Mouse (Mus musculus): ENCODE data around the gene Olfr1423. TPM values are rescaled to one million over a fixed set of nuclear protein-coding genes. Genes with fewer than 3 reads are reported as not detected.
A peak's percentile ranks its signal among the peaks of the same experiment; 100 is the strongest.

Olfr1423 gene
- total and polyA plus RNA-seq, 2 experiments from 2014 or later = not detected

GRCm38 (mm10) chr19:12037727-12038126 lies 3.4 kb downstream of the Olfr1423 start:
- no peaks in the 10 kb centered on the region for H3K4me1 ChIP-seq (ENCODE audit: insufficient read depth, low read length)
- no peak overlapping the region for H3K4me2 ChIP-seq (ENCODE audit: low read depth, low read length, poor library complexity, severe bottlenecking)
- H3K4me3 ChIP-seq (ENCODE audit: low read depth, low read length) = no peak overlapping the region
- ATAC-seq (ENCODE audit: low FRiP score) = no peak
- H3K9me3 ChIP-seq (ENCODE audit: low read length) = no peaks in the 10 kb centered on the region
- H3K36me3 ChIP-seq (ENCODE audit: insufficient read depth, low read length) = no peaks in the 10 kb centered on the region
- no peak for DNase-seq (ENCODE audit: low spot score)
- no peak overlapping the region for H3K9ac ChIP-seq (replicated peaks; ENCODE audit: low read length, poor library complexity, severe bottlenecking)
- TF ChIP-seq CTCF (IDR thresholded peaks at IDR 0.05) = no peak
- no peak overlapping the region for H3K27ac ChIP-seq (ENCODE audit: low read depth, low read length)
- H3K27me3 ChIP-seq (ENCODE audit: insufficient read depth, low read length) = no peaks in the 10 kb centered on the region

- H3K27ac ChIP-seq (ENCODE audit: low read depth, low read length) = no peak overlapping the region
- ATAC-seq (ENCODE audit: low FRiP score) (no peak), DNase-seq (ENCODE audit: low spot score) (no peak)
- no peaks in the 10 kb centered on the region for H3K9me3 ChIP-seq (ENCODE audit: low read length)
- H3K4me3 ChIP-seq (ENCODE audit: low read depth, low read length) = no peak overlapping the region
- no peaks in the 10 kb centered on the region for H3K27me3 ChIP-seq (ENCODE audit: insufficient read depth, low read length)
- no peak for TF ChIP-seq CTCF (IDR thresholded peaks at IDR 0.05)
- no peaks in the 10 kb centered on the region for H3K36me3 ChIP-seq (ENCODE audit: insufficient read depth, low read length)
- H3K9ac ChIP-seq (replicated peaks; ENCODE audit: low read length, poor library complexity, severe bottlenecking) = no peak overlapping the region
- H3K4me1 ChIP-seq (ENCODE audit: insufficient read depth, low read length) = no peaks in the 10 kb centered on the region
- WGBS = 77% methylated on average over 2 of the region's 2 CpGs
- H3K4me2 ChIP-seq (ENCODE audit: low read depth, low read length, poor library complexity, severe bottlenecking) = no peak overlapping the region
Observed at GRCm38 (mm10) chr19:12026606-12027005, 14.5 kb downstream of the Olfr1423 start.

- H3K36me3 ChIP-seq (ENCODE audit: insufficient read depth, low read length) = no peaks in the 10 kb centered on the region
- 89% methylated on average over 3 of the region's 3 CpGs for WGBS
- DNase-seq (ENCODE audit: low spot score) (no peak), ATAC-seq (ENCODE audit: low FRiP score) (no peak)
- H3K27me3 ChIP-seq (ENCODE audit: insufficient read depth, low read length) = no peaks in the 10 kb centered on the region
- no peak overlapping the region for H3K9ac ChIP-seq (replicated peaks; ENCODE audit: low read length, poor library complexity, severe bottlenecking)
- H3K9me3 ChIP-seq (ENCODE audit: low read length) = no peaks in the 10 kb centered on the region
- H3K27ac ChIP-seq (ENCODE audit: low read depth, low read length) = no peak overlapping the region
- H3K4me1 ChIP-seq (ENCODE audit: insufficient read depth, low read length) = no peaks in the 10 kb centered on the region
- no peak overlapping the region for H3K4me3 ChIP-seq (ENCODE audit: low read depth, low read length)
- TF ChIP-seq CTCF (IDR thresholded peaks at IDR 0.05) = no peak
- no peak overlapping the region for H3K4me2 ChIP-seq (ENCODE audit: low read depth, low read length, poor library complexity, severe bottlenecking)
Observed at GRCm38 (mm10) chr19:12025333-12025732, 15.8 kb downstream of the Olfr1423 start.

- no peak overlapping the region for H3K27ac ChIP-seq (ENCODE audit: low read depth, low read length)
- H3K9me3 ChIP-seq (ENCODE audit: low read length) = no peaks in the 10 kb centered on the region
- ATAC-seq (ENCODE audit: low FRiP score) = no peak
- TF ChIP-seq CTCF (IDR thresholded peaks at IDR 0.05) = no peak
- DNase-seq (ENCODE audit: low spot score) = no peak
- H3K9ac ChIP-seq (replicated peaks; ENCODE audit: low read length, poor library complexity, severe bottlenecking) = no peak overlapping the region
- H3K4me1 ChIP-seq (ENCODE audit: insufficient read depth, low read length) = no peaks in the 10 kb centered on the region
- H3K4me2 ChIP-seq (ENCODE audit: low read depth, low read length, poor library complexity, severe bottlenecking) = no peak overlapping the region
- H3K36me3 ChIP-seq (ENCODE audit: insufficient read depth, low read length) = no peaks in the 10 kb centered on the region
- WGBS = 93% methylated on average over 4 of the region's 4 CpGs
- no peak overlapping the region for H3K4me3 ChIP-seq (ENCODE audit: low read depth, low read length)
- no peaks in the 10 kb centered on the region for H3K27me3 ChIP-seq (ENCODE audit: insufficient read depth, low read length)
Observed at GRCm38 (mm10) chr19:12024149-12024548, 17.0 kb downstream of the Olfr1423 start.

- 64% methylated on average over 4 of the region's 4 CpGs for WGBS
- Histone ChIP-seq H3K4me1 (ENCODE audit: insufficient read depth, low read length) (no peaks in the 10 kb centered on the region), H3K9ac (replicated peaks; ENCODE audit: low read length, poor library complexity, severe bottlenecking) (no peak overlapping the region), H3K4me3 (ENCODE audit: low read depth, low read length) (no peak overlapping the region), H3K27ac (ENCODE audit: low read depth, low read length) (no peak overlapping the region), H3K4me2 (ENCODE audit: low read depth, low read length, poor library complexity, severe bottlenecking) (no peak overlapping the region), H3K27me3 (ENCODE audit: insufficient read depth, low read length) (no peaks in the 10 kb centered on the region), H3K9me3 (ENCODE audit: low read length) (no peaks in the 10 kb centered on the region), H3K36me3 (ENCODE audit: insufficient read depth, low read length) (no peaks in the 10 kb centered on the region)
- ATAC-seq (ENCODE audit: low FRiP score) (no peak), DNase-seq (ENCODE audit: low spot score) (no peak)
- TF ChIP-seq CTCF (IDR thresholded peaks at IDR 0.05) = no peak
Observed at GRCm38 (mm10) chr19:12016192-12016591, 24.9 kb downstream of the Olfr1423 start.

- DNase-seq (ENCODE audit: low spot score) = no peak
- Histone ChIP-seq H3K4me1 (ENCODE audit: insufficient read depth, low read length) (no peaks in the 10 kb centered on the region), H3K36me3 (ENCODE audit: insufficient read depth, low read length) (no peaks in the 10 kb centered on the region), H3K27ac (ENCODE audit: low read depth, low read length) (no peak overlapping the region), H3K4me3 (ENCODE audit: low read depth, low read length) (no peak overlapping the region), H3K9me3 (ENCODE audit: low read length) (no peaks in the 10 kb centered on the region), H3K9ac (replicated peaks; ENCODE audit: low read length, poor library complexity, severe bottlenecking) (no peak overlapping the region), H3K4me2 (ENCODE audit: low read depth, low read length, poor library complexity, severe bottlenecking) (no peak overlapping the region), H3K27me3 (ENCODE audit: insufficient read depth, low read length) (no peaks in the 10 kb centered on the region)
- 72% methylated on average over 8 of the region's 8 CpGs for WGBS
- TF ChIP-seq CTCF (IDR thresholded peaks at IDR 0.05) = peak; percentile 69
- ATAC-seq (ENCODE audit: low FRiP score) = no peak
Observed at GRCm38 (mm10) chr19:12015708-12016107, 25.4 kb downstream of the Olfr1423 start.

Data from midbrain, postnatal 0 days (tissue).